Mouse (Mus musculus) spleen, adult 2 months (tissue): ENCODE measurements around the gene Mmp11. TPM values are rescaled to one million over a fixed set of nuclear protein-coding genes. Genes with fewer than 3 reads are reported as not detected.

ENCODE experiments used
- DNase-seq, 2 experiments: peaks; one replicate each; pipeline versions ENCODE4 v3.0.0 to v3.0.0-alpha.2; 2012 to 2021; ENCODE audit warnings: low spot score in 2 of 2, low read depth in 1 of 2
- H3K27ac ChIP-seq: fragments of 200-500 bp; 2 replicates; pipeline ENCODE4 v1.5.1; 2012; ENCODE audit warnings: low read length, inconsistent platforms; ENCODE audit not compliant: insufficient read depth
- H3K27me3 ChIP-seq: fragments of 200-500 bp; 2 replicates; pipeline ENCODE4 v1.6.1; 2012; ENCODE audit warnings: mild to moderate bottlenecking, moderate library complexity, low read length, inconsistent platforms; ENCODE audit not compliant: control insufficient read depth, insufficient read depth
- H3K36me3 ChIP-seq: fragments of 200-500 bp; 2 replicates; pipeline ENCODE4 v1.6.1; 2012; ENCODE audit warnings: mild to moderate bottlenecking, low read length, inconsistent platforms; ENCODE audit not compliant: control insufficient read depth, insufficient read depth
- H3K4me1 ChIP-seq: fragments of 200-500 bp; 2 replicates; pipeline ENCODE4 v1.6.1; 2011; ENCODE audit warnings: inconsistent platforms; ENCODE audit not compliant: control insufficient read depth, insufficient read depth, insufficient read length
- H3K4me3 ChIP-seq: fragments of 200-500 bp; 2 replicates; pipeline ENCODE4 v1.5.1; 2011; ENCODE audit warnings: mild to moderate bottlenecking, inconsistent platforms; ENCODE audit not compliant: insufficient read depth, insufficient read length; ENCODE audit errors: extremely low read depth
- CTCF ChIP-seq: fragments of 200-500 bp; IDR thresholded peaks from 2 replicates; pipeline ENCODE4 v1.5.1; 2011; ENCODE audit warnings: mild to moderate bottlenecking, inconsistent platforms; ENCODE audit not compliant: insufficient read depth, insufficient read length, insufficient replicate concordance; ENCODE audit errors: extremely low read depth
- POLR2A ChIP-seq: fragments of 200-500 bp; IDR thresholded peaks from 2 replicates; pipeline ENCODE4 v1.6.1; 2011; ENCODE audit warnings: low read depth, low read length, inconsistent platforms
- WGBS: fragments of 180-500 bp; shearing (Covaris S2); methylation state at CpG from one replicate; pipeline ENCODE4 v1.1.7; 2018; 5-methylcytosine and 5-hydroxymethylcytosine counted together
- polyA plus RNA-seq: library from polyadenylated mRNA; depleted of rRNA; stranded (reverse); fragments of >200 nt; gene quantifications from 2 replicates; pipeline ENCODE4 v1.2.3, GENCODE M21; 2012

Gene Mmp11
- polyA plus RNA-seq, 1 experiment, result 7.9 TPM

DNA sequence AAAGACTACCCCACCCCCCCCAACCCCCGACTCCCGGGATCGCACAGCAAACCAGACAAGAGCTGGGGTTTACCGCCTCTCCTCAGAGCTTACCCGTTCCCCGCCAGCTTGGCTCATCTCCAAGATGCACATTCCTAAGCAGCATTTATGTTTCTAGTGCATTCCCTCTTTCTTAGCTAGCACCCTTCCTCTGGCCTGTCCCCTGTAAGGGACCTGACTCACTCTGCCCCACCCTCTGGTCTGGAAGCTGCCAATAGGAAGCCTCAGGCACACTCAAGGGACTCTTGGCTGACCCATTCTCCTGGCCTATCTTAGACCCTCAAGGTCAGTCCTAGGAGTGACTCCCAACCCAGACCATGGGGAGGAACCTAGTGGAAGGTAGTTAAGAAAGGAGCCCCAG, 6.0 kb downstream of the Mmp11 start:
- Histone ChIP-seq H3K4me1 (peaks cover 14% of the 10 kb centered on the region), H3K27ac (no peak overlapping the region), H3K27me3 (no peaks in the 10 kb centered on the region), H3K36me3 (no peaks in the 10 kb centered on the region), H3K4me3 (no peak overlapping the region)
- TF ChIP-seq CTCF, result no peak
- TF ChIP-seq POLR2A, result no peak
- WGBS, result 62% methylated on average over 6 of the region's 6 CpGs
- no peak for DNase-seq

- WGBS, result 75% methylated on average over 13 of the region's 13 CpGs
- DNase-seq, result no peak
- TF ChIP-seq CTCF (no peak), POLR2A (no peak)
- Histone ChIP-seq H3K27ac (no peak overlapping the region), H3K4me3 (peak overlapping the region; percentile 6; the same call in 1 of the 2 replicates), H3K36me3 (no peaks in the 10 kb centered on the region), H3K4me1 (peaks cover under 1% of the 10 kb centered on the region; the same call in 1 of the 2 replicates), H3K27me3 (no peaks in the 10 kb centered on the region)
Observed at GRCm38 (mm10) chr10:75926396-75926795, 9.9 kb downstream of the Mmp11 start.

- Histone ChIP-seq H3K36me3 (no peaks in the 10 kb centered on the region), H3K4me3 (no peak overlapping the region), H3K4me1 (no peaks in the 10 kb centered on the region; the same call in 1 of the 2 replicates), H3K27me3 (no peaks in the 10 kb centered on the region), H3K27ac (no peak overlapping the region)
- TF ChIP-seq POLR2A (no peak), CTCF (no peak)
- 60% methylated on average over 2 of the region's 2 CpGs for whole genome bisulfite sequencing
- DNase-seq, result no peak
Observed at GRCm38 (mm10) chr10:75924324-75924723, 12.0 kb downstream of the Mmp11 start.

DNA sequence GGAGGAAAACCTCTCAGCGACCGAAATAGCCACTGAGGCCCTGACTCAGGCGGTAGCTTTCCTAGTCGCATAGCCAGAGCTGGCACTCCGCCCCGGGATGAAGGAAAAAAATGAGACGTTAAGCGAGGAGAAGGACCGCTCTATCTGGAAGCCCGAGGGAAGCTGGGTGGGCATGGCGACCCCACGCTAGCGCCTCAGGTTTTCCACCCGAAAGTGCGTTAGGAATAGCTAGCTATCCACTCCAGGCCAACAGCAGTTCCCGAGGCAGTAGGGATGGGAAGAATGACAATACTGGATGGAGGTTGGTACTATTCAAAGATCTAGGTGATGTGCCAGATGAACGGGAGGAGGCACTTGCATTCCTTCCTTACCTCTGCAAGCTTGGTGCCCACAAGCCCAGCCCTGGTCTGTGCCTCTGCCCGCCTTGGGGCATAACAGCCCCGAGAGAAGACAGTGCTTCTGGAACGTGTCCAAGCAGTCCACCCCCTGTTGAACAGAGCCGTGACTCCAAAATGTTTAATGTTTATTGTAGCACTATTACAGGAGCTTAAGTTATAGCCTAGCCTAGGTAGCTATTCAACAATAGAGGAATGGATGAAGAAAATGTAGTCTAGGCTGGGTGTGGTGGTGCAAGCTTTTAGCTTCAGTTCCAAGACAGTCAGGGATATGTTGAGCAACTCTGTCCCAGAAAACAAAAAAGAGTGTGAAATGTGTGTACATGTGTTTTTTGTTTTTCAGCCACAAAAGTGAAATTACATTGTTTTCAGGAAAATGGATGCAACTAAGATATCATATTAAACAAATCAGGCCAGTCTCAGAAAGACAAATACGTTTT, 14.4 kb downstream of the Mmp11 start:
- H3K4me1 ChIP-seq, result no peaks in the 10 kb centered on the region; the same call in 1 of the 2 replicates
- H3K27ac ChIP-seq, result peak overlapping the region; percentile 71
- H3K36me3 ChIP-seq, result no peaks in the 10 kb centered on the region
- TF ChIP-seq POLR2A (no peak), CTCF (no peak)
- peak overlapping the region; percentile 99 for H3K4me3 ChIP-seq
- 6% methylated on average over 22 of the region's 22 CpGs for WGBS
- H3K27me3 ChIP-seq, result no peaks in the 10 kb centered on the region
- no peak for DNase-seq

- WGBS, result under 1% methylated on average over 75 of the region's 76 CpGs
- H3K4me3 ChIP-seq, result peak within 1 kb of the TSS; percentile 99
- no peaks in the 10 kb centered on the region for H3K27me3 ChIP-seq
- H3K4me1 ChIP-seq, result no peaks in the 10 kb centered on the region; the same call in 1 of the 2 replicates
- DNase-seq, result peak; percentile 86 to 93
- H3K27ac ChIP-seq, result peak within 1 kb of the TSS; percentile 97
- H3K36me3 ChIP-seq, result 0 out of 2 replicates have a peak, but pooled peaks cover 3% of the 10 kb centered on the region
- TF ChIP-seq POLR2A, result peak; percentile 23
- no peak for TF ChIP-seq CTCF
Observed at GRCm38 (mm10) chr10:75921026-75921725, 15.1 kb downstream of the Mmp11 start, which contains the start of gene Smarcb1. Gene Smarcb1, minus strand, starts transcription at chr10:75921617.

- no peak for DNase-seq
- Histone ChIP-seq H3K27me3 (no peaks in the 10 kb centered on the region), H3K4me1 (no peaks in the 10 kb centered on the region; the same call in 1 of the 2 replicates), H3K4me3 (no peak overlapping the region), H3K36me3 (peaks cover 15% of the 10 kb centered on the region), H3K27ac (no peak overlapping the region)
- TF ChIP-seq POLR2A (no peak), CTCF (no peak)
- WGBS, result 93% methylated on average over 5 of the region's 5 CpGs
Observed at GRCm38 (mm10) chr10:75919026-75919425, 17.3 kb downstream of the Mmp11 start.

DNA sequence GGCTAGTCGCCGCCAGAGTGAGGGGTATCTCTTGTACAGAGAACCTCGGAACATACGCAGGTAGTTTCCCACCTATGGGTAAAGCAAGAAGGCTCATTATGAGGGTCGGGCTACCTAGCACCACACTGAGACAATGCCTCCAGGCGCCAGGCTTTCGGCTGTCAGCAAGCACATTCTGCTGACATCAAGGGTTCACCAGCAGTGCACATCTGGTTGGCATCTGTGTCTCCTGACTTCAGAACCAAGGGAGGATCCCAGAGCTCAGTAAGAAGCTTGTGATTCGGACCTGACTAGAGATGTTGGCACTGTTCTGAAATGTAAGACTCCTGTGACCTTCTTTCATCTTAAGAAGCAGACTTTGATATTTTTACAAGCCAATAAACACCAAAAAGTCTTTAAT, 19.5 kb downstream of the Mmp11 start:
- TF ChIP-seq POLR2A, result no peak
- TF ChIP-seq CTCF, result no peak
- H3K4me3 ChIP-seq, result no peak overlapping the region
- DNase-seq, result no peak
- H3K27ac ChIP-seq, result no peak overlapping the region
- no peaks in the 10 kb centered on the region for H3K27me3 ChIP-seq
- peaks cover 15% of the 10 kb centered on the region for H3K36me3 ChIP-seq
- H3K4me1 ChIP-seq, result no peaks in the 10 kb centered on the region
- 95% methylated on average over 8 of the region's 8 CpGs for WGBS
